Mouse (Mus musculus): ENCODE results near the gene Phlpp1. TPM values are rescaled to one million over a fixed set of nuclear protein-coding genes. Genes with fewer than 3 reads are reported as not detected.

Gene Phlpp1
- 11.4 and 15.8 TPM in 2 replicates for polyA plus RNA-seq (2012; rRNA removed; ENCODE audit: low replicate concordance)

DNA sequence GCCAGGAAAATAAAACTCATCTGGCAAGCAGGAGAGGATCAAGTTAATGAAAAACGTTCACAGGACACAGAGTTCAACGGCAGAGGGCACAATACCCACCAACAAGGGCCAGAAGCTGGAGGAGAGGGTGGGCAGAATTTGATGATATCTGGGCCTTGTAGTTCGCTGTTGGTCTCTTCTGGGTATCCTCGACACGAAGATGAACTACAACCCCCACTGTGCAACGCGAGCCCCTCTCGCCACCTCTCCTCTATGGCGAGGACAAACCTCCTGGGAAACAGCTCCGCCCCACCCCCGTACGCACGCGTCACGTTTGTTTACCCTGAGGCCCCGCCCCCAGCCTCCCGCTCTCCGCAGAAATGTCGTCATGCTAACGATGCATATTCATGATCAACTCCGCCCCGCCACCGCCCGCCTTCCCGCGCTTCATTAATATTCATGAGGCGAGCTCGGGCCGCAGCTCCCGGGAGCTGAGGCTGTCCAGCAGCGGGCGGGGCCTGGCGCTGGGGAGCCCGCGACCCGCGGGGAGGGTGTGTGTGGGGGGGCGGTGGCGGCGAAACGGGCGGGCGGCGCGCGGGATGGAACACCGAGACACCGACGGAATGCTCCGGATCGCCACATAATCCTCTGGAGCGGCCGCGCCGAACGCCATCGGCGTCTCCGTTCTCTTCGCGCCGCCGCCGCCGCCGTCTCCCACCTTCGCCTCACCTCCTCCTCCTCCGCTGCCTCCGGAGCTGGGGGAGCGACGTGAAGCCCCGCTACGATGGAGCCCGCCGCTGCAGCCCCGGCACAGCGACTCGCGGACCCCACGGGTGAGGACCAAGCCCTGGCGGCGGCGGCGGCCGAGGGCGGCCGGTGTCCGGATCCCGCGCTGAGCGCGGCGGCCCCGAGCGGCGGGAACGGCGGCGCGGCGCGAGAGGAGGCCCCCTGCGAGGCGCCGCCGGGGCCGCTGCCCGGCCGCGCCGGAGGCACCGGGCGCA is at the start of gene Phlpp1:
TSS of gene Phlpp1 (plus strand) at position 512 of the 980 bp plus-strand sequence.

Other genes starting within 250 kb of the Phlpp1 start
- 25.6 and 26.7 TPM in 2 replicates for gene Zcchc2, start 181.3 kb upstream of the Phlpp1 start, polyA plus RNA-seq (2012; rRNA removed; ENCODE audit: low replicate concordance)

Measured in mammary gland, adult 2 months (tissue).